Mouse (Mus musculus): ENCODE measurements around the gene Chil5. TPM values are rescaled to one million over a fixed set of nuclear protein-coding genes. Genes with fewer than 3 reads are reported as not detected.

Gene Chil5
- polyA plus RNA-seq, 1 experiment from 2014 or later: not detected

GRCm38 (mm10) chr3:105973411-105973810 lies 59.2 kb downstream of the Chil5 start, which contains the start of gene Ovgp1:
Ovgp1 (plus strand) TSS chr3:105973711.
- WGBS (ENCODE audit: insufficient replicate concordance): 61% methylated on average over 3 of the region's 3 CpGs
- ATAC-seq (ENCODE audit: low read depth): no peak
- no peak within 1 kb of the TSS for H3K9ac ChIP-seq (ENCODE audit: low read depth, low read length)

DNA sequence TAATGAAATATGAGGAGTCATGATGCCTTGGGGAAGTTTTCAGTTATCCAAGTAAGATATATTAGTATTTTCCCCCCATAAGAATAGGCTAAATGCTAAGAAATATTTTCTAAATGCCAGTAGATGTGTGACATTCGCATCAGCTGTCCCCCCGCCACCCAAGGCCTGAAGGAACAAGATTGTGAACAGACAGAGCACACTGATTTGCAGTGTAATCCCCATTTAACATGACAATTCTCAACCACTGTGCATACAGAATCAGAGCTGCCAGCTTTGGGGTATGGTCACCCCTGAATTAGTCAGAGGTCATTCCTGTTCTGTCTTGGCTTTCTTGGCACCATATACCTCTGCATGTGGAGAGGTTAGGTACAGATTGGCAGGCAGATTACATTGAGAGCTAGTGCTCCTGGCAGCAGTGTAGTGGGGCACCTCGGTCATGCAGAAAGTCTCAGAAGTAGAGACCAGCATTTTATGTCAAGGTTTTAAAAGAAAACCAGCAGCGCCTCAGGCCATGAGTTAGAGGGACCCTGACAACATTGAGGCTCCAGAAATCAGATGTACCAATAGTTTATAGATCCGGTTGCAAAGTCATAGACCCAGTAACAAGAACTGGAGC lies 60.7 kb downstream of the Chil5 start:
- H3K4me3 ChIP-seq (ENCODE audit: low read depth, low read length): no peak overlapping the region
- no peaks in the 10 kb centered on the region for H3K27me3 ChIP-seq (ENCODE audit: control insufficient read depth, insufficient read depth, low read depth, low read length)
- no peaks in the 10 kb centered on the region for H3K9me3 ChIP-seq (replicated peaks; ENCODE audit: control insufficient read depth, low read length)
- 70% methylated on average over 5 of the region's 5 CpGs for WGBS (ENCODE audit: insufficient replicate concordance)
- H3K9ac ChIP-seq (ENCODE audit: low read depth, low read length): no peak overlapping the region
- H3K4me1 ChIP-seq (ENCODE audit: control insufficient read depth, low read depth, low read length): no peaks in the 10 kb centered on the region
- no peak for ATAC-seq (ENCODE audit: low read depth)
- no peak overlapping the region for H3K27ac ChIP-seq (ENCODE audit: low read length)
- peaks cover 12% of the 10 kb centered on the region for H3K36me3 ChIP-seq (ENCODE audit: control insufficient read depth, insufficient read depth)
- H3K4me2 ChIP-seq (ENCODE audit: low read depth, low read length): no peak overlapping the region

More at GRCm38 (mm10) chr3:105973411-105973810, 59.2 kb downstream of the Chil5 start, which contains the start of gene Ovgp1:
- H3K4me2 ChIP-seq (ENCODE audit: low read depth, low read length): no peak within 1 kb of the TSS
- no peak within 1 kb of the TSS for H3K27ac ChIP-seq (ENCODE audit: low read length)
- H3K9me3 ChIP-seq (replicated peaks; ENCODE audit: control insufficient read depth, low read length): no peaks in the 10 kb centered on the region
- H3K4me3 ChIP-seq (ENCODE audit: low read depth, low read length): no peak within 1 kb of the TSS
- H3K36me3 ChIP-seq (ENCODE audit: control insufficient read depth, insufficient read depth): peaks cover 5% of the 10 kb centered on the region
- no peaks in the 10 kb centered on the region for H3K4me1 ChIP-seq (ENCODE audit: control insufficient read depth, low read depth, low read length)
- H3K27me3 ChIP-seq (ENCODE audit: control insufficient read depth, insufficient read depth, low read depth, low read length): no peaks in the 10 kb centered on the region

Other genes with a start within 250 kb of the Chil5 start
- gene Rap1a, start 231.5 kb downstream of the Chil5 start, polyA plus RNA-seq (2015; fragmentation: Nextera tagmentation; extraction: Ambion mirVana): 98.9 and 102 TPM in 2 replicates
- gene Adora3, start 162.0 kb downstream of the Chil5 start, polyA plus RNA-seq (2015; fragmentation: Nextera tagmentation; extraction: Ambion mirVana): 0.48 and 0.77 TPM in 2 replicates
- not detected in 2 replicates for gene Tmigd3, start 161.9 kb downstream of the Chil5 start, polyA plus RNA-seq (2015; fragmentation: Nextera tagmentation; extraction: Ambion mirVana)
- gene I830077J02Rik, start 100.2 kb downstream of the Chil5 start, polyA plus RNA-seq (2015; fragmentation: Nextera tagmentation; extraction: Ambion mirVana): 2.4 and 2.9 TPM in 2 replicates
- 35.1 and 35.9 TPM in 2 replicates for gene Wdr77, start 73.4 kb downstream of the Chil5 start, polyA plus RNA-seq (2015; fragmentation: Nextera tagmentation; extraction: Ambion mirVana)
- gene Atp5f1, start 72.7 kb downstream of the Chil5 start, polyA plus RNA-seq (2015; fragmentation: Nextera tagmentation; extraction: Ambion mirVana): 287 and 311 TPM in 2 replicates
- gene Ovgp1, start 59.1 kb downstream of the Chil5 start, polyA plus RNA-seq (2015; fragmentation: Nextera tagmentation; extraction: Ambion mirVana): 0.48 and 0.79 TPM in 2 replicates
- gene Pifo, start 18.2 kb downstream of the Chil5 start, polyA plus RNA-seq (2015; fragmentation: Nextera tagmentation; extraction: Ambion mirVana): not detected in 2 replicates
- gene Chia1, start 80.4 kb upstream of the Chil5 start, polyA plus RNA-seq (2015; fragmentation: Nextera tagmentation; extraction: Ambion mirVana): not detected in 2 replicates
- gene Chil3, start 134.8 kb upstream of the Chil5 start, polyA plus RNA-seq (2015; fragmentation: Nextera tagmentation; extraction: Ambion mirVana): 26.9 and 37.6 TPM in 2 replicates
- not detected in 2 replicates for gene Chil4, start 186.7 kb upstream of the Chil5 start, polyA plus RNA-seq (2015; fragmentation: Nextera tagmentation; extraction: Ambion mirVana)